Mouse (Mus musculus): ENCODE data around the gene Fabp6.

- no peak for TF ChIP-seq GABPA (IDR thresholded peaks at IDR 0.05; ENCODE audit: low read depth, low read length)
- no peak for TF ChIP-seq POLR2AphosphoS2 (IDR thresholded peaks at IDR 0.05; ENCODE audit: low read length)
- no peak for TF ChIP-seq EP300 (IDR thresholded peaks at IDR 0.05; ENCODE audit: low read depth in 1 of 2, low read length in 2 of 2)
These were observed 44.8 kb downstream of the Fabp6 start for GRCm38 (mm10) chr11:43556538-43556937.

All from MEL (cell line).